Mouse (Mus musculus): Measurements from ENCODE around the gene Eif4a1.

Eif4a1 gene

DNA sequence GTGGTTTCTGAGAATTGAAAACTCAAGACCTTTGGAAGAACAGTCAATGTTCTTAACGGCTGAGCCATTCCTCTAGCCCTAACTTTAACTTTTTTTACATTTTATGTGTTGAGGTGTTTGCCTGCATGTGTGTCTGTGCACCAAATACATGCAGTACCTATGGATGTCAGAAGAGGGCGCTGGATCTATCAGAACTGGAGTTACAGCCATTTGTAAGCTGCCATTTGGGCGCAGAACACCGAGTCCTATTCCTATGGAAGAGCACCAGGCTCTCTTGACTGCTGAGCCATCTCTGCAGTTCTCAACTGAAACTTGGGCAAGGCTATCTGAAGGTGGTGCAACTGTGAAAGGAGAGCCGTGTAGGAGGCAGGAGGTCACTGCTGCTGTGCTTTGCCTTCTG, 26.4 kb upstream of the Eif4a1 start:
- no peak for DNase-seq

DNA sequence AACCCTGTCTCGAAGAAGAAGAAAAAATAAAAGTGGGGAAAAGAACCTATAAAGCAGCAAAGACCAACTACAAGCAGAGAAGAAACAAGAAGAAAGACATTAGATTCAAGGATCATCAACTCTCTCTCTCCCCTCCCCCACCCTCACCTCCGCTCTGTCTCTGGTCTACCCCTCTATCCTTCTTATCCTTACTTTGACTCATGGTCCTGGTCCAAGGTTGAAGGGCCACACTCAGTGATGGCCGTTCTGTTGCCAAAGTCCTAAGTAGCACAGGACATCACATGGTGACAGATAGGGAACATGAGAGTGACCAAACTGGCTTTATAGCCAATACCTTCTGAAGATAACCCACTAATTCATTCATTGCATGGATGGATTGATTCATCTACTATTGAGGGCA, 25.2 kb upstream of the Eif4a1 start:
- DNase-seq, result no peak

DNA sequence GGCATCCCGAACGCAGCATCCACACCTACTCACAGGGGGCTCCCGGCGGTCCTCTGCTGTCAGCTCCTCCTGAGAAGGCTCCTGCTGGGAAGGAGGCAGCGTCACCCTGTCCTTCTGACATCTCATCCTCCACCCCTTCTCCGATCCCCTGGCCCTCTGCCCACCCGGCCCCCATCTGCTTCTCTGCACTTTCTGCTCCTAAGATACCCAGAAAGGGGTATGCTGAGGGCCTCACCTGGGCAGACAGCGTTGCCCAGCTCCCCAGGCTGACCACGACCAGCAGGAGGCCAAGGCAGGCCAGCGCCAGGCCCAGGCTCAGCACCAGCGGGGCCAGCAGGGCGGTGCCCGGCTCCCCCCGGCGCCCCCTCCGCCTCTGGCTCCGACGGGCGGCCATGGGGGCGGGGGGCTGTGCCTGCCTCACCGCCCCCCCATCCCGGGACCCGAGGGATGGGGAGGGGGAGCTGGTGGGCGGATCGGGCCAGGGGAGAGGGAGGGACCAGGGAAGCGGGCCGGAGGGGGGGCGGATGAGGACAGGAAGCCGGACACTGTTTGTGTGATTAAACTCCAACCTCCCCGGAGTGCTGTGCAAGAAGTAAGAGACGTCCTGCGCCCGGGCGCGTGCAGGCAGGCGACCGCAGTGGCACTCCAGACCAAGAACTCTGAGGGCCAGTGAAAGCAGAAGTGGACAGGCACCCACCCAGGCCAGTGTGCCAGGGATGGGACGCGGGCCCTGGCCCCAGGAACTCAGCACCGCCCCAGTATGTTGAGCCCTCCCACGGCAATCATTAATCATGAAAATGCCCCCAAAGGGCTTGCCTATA, 23.3 kb upstream of the Eif4a1 start, which contains the start of the genes Tnfsf12 and Tnfsfm13:
TSS of gene Tnfsf12 (minus strand) at position 489 of the 821 bp plus-strand sequence.
TSS of gene Tnfsfm13 (minus strand) at position 738 of the 821 bp plus-strand sequence.
- peak; percentile 63 to 71 for DNase-seq

DNA sequence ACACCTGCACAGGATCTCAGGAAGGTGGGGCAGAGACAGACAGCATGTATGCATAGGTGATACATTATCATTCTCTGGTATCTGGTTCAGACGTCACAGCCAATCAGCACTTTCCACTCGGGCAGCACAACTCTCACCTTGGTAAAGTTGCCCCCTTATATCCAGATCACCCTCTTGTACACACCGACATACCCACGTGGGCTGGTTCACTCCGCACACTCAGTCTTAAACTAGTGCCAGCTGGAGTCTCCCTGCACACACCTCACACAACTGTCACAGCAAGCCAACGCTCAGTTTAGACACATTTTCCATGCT, 22.8 kb upstream of the Eif4a1 start:
- no peak for DNase-seq

DNA sequence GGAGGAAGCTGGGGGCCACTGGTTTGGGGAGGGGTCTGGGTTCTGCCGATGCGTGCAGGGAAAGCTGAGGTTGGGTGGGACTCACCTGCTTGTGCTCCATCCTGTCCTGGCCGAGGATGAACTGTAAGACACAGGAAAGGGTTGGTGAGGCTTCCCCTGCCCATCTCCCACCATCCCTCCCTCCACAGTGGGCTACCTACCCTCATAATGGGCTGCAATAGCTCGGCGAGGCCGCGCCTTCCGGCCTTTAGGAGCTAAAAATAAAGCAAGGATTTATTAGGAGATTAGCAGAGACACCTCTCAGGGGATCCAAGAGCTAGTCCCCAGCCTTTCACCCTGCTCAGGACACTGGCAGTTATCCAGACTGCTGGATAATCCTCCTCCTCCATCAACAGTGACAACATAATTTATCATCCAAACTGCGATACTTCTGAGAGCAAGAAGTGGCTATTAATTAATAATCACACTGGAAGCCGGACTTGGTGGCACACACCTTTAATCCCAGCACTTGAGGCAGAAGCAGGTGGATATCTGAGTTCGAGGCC, 21.3 kb upstream of the Eif4a1 start:
- DNase-seq, result no peak

DNA sequence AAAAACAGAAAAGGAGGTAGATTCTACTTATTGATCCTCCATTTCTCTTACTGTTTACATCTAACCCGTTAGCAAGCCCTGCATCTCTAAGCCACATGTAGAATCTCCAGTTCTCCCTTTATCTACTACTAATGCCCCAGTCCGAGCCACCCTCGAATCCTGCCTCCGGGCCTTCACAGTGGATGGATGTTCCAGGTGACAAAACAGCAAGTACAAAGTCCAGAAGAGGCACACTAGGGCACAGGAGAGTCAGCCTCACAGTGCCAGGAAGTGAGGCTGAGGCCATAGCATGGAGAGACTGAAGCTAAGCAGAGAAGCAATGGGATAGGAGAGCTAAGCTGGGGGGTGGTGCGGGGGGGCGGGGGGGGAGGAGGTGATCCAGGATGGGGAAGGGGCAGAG, 20.6 kb upstream of the Eif4a1 start:
- DNase-seq, result no peak

DNA sequence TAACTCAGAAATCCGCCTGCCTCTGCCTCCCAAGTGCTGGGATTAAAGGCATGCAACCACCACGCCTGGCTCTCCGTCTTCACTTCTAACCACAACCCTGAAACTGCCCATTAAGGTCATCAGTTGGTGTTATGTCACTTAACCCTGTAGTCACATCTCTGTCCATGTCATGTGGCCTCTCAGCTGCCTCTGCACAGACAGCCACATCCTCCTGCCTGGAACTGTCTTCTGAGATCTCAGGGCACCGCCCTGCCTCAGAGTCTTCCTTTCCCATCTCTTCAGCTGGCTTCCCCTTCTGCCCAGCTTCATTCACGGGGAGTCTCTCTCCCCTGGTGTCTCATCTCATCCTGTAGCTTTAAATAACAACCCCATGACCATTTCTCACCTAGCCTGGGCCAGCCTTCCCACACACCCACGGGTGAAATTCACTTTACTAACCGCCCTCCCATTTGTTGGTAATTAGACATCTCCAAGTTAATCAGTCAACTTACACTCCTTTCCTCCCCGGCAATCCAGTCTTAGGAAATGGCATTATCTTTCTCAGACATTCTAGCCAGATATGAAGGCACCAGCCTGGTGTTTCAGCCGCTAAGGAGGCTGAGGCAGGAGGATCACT, 20.1 kb upstream of the Eif4a1 start:
- no peak for DNase-seq

DNA sequence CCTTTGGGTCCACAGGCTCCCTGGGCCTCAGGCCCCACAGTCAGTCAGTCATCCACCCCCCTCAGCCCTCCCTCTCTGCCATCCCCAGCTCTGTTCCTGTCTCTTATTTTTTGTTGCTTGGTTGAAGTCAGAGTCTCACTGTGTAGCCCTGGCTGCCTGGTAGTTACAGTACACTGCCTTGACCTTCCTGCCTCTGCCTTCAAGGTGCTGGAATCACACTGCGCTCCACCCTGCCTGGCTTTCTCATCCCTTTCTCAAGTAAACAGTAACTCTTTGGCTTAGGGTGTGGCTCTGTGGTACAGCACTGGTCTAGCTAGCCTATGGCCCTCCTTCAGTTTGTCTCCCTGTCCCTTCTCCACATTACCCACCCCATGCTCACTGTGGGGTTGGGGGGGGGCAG, 17.7 kb upstream of the Eif4a1 start:
- DNase-seq, result no peak

DNA sequence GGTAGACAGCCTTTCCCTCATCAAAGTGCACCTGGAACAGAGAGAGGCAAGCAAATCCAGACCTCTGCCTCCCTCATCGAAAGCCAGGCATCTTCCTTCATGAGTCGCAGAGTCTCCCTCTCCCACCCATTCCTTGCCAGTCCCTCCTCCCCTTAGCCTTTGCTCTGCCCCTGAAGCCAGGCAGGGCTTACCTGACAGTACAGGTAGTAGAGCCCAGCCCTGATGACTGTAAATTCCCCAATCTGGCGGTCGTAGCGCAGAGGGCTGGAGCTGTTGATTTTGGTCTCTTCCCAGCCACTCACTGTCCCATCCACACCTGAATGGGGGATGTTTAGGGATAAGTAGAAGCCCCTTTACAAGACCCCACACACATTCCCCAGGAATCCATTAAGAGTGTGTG, 14.8 kb upstream of the Eif4a1 start:
- DNase-seq, result no peak

DNA sequence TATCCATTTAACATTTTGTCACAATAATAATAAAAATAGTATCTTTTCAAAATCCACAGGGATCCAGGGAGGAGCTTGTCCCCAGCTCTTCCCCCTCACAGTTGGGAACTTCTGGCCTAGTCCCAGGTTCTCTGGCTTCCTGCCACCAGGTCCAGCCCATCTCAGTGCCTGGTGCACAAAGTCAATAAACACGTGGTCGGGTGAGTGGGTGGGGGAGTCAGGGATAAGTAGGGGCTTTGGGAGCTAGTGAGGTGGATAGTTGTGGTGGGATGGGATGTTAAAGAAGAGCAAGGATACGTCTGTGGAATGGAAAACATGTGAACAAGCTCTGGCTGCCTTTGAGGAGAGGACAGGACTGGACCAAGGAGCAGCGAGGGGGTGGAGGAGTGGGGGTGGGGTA, 14.2 kb upstream of the Eif4a1 start:
- peak; percentile 70 to 77 for DNase-seq

DNA sequence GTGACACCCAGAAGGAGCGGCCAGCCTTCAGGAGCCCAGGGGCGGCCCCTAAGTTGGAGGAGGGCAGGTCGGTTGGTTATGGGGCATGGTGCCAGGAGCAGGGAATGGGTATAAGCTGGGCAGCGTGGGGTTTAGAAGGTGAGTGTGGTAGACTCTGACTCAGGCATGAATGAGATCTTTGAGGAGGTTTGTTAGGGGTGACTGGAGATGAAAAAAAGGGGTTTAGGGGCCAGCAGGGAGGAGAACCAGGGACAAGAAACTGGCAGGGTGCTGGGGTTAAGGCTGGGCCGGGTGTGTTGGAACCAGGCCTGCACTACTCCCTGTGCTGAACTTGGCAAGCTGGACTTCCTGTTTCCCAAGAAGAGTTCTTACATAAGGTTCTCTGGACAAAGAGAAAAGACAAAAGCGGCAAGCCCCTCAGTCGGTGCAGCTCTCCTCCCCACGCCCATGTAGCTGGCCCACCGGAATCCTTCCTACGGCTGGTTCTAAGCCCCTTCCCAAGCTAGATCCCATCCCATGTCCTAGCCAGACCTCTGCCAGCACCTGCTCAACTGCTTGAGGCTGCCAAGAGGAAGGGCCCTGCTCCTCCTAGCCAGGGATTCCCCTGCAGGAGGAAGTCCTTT, 13.4 kb upstream of the Eif4a1 start, which contains the start of gene Tnfsf13:
TSS of gene Tnfsf13 (minus strand) at position 259 of the 623 bp plus-strand sequence.
- peak; percentile 83 for DNase-seq

DNA sequence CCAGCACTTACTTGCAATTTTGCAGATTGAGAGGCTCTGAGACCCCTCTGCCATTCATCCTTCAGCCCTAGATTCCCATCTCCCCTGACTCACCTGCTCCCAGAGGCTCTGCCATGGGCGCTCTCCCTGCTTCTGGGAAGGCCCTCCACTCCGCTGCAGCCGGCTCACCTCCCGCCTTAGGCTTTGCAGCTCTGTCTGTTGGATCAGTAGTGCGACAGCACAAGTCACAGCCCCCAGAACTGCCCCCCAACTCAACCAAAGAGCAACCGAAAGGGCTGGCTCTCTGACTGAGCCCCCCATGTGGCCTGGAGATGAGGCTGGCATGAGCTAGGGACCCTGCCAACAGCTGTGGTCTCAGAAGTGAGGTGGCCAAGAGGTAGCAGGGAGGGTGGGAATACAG, 12.7 kb upstream of the Eif4a1 start:
- peak; percentile 26 to 50 for DNase-seq

DNA sequence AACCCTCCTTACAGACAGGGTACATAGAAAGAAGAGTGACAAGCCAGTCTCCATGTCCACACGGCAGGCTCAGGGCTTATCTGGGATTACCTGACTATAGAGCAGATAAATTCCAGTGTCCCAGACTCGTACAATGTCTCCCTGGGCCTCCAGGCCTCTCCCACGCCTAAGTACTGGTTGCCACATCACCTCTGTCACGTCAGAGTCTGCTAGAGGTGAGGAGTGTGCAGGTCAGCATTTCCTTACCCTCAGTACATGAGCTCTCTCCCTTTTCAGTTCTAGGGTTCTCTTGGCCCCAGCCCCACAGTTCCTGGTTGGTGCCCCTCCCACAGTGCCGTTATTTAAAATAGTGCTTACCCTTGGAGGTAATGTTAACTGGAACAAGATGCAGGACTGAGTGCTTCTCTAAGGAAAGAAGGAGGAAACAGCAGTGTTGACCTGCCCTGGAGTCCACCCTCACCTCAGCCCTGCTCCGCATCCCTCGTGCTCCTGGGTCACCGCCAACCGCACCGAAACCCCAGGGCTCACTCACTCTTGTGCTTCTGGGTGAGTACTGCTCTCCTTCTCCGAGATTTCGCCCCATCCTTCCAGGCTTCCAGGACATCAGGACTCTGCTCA, 12.0 kb upstream of the Eif4a1 start:
- DNase-seq, result peak in 1 of 2 experiments; percentile 40

DNA sequence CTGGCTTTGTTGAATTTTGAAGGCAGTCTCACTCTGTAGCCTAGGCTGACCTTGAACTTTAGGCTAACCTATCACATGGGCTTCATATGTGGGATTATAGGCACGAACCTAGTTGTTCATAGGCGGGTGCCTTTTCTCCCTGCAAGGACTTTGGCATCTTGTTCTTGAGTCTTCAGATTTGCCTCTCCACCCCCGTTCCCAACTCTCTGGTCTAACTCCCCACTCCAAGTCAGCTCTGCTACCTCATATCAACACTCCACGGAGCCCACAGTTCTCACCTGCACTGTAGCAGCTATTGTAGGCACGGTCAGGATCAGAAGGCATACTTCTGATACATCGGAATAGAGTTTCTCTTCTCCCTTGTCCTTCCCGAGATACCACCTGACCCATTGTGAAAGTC, 11.4 kb upstream of the Eif4a1 start:
- DNase-seq, result no peak

DNA sequence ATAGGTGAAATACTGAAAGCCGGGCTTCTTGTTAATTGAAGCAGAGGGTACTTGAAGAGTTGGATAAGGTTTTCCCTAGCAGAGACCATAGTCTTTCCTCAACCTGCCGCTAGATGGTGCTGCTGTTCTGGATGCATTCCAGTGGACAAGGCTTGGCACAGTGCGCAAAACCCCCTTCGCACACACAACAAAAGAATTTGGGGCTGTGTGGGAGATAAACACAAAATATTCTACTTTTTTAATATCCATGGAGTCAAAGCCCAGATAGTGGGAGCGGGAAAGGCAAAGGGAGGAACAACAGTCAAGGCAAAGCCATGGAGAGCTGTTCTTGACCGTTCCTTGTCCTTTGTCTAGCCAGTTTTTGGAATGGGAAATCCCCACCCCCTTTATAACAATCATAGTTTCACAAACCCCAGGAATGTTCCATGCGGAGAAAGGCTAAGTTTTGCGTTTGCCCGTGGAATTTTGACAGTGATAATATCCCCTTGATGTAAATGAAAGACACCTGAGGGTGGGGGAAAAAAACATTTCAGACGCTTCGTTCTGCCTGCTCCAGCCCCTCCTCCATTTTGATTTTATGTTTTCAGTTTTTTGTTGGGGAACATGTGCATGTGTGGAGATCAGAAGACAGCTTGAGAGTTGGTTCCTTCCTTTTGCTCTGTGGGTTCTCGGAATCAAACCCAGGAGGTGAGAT, 10.8 kb upstream of the Eif4a1 start:
- peak; percentile 87 to 92 for DNase-seq

DNA sequence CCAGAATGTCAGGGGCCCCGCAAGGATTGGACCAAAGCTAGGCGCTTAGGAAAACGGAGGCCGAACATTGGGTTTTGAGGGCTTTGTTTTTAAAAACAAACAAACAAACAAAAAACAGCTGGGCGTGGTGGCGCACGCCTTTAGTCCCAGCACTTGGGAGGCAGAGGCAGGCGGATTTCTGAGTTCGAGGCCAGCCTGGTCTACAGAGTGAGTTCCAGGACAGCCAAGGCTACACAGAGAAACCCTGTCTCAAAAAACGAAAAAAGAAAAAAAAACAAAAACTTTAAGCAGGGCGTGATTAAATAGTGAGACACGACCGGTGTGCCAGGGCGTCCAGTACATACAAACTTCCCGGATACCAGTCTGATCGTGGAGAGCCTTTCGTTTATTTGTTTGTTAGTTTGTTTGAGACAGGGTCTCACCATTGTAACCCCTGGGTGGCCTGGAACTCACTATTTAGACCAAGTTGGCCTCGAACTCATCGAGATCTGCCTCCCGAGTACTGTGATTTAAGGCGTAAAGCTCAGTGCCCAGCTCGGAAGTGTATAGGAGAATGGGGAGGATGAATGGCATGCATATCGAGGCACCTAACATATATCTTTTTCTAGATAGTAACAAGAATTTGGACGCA, 10.1 kb upstream of the Eif4a1 start:
- DNase-seq, result peak in 1 of 2 experiments; percentile 22

DNA sequence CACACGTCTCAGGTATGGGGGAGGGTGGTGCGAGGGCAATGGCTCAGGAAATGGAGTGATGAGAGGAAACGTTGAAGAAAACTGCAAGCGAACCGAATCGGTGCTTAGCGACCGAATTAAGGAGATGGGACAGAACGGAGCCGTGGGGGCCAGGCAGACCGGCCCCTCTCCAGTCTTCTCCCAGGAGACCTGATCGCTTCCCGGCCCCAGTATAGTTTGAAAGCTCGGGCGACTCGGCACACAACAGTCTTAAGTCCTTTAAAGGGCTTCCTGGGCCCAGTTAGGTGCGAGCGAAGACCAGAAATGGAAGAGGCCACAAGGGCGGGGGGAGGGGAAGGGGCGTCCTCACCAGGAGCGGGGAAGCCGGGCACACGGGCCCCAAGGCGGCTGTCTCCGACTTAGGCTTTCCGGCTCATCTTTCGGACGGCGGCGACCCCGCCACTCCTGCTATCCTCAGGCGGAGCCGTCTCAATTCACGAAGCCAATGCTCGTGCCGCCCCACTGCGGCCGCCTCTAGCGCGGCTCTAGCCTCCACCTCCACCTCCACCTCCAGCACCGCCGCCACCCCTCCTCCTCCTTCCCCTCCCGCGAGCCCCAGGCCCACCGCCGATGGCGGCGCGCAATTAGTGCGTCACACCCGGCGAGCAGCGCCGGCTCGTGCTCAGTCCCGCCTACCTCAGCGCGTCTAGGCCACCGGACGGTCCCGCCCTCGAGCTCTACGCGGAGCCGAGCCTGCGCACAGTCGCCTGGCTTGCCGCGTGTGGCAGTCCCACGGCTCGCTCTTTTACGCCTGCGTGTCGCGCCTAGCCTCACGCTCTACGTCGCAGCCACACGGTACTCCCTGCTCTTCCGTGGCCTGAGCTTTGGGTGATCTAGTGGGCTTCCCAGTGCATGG, 9.3 kb upstream of the Eif4a1 start, which contains the start of gene Senp3:
TSS of gene Senp3 (minus strand) at position 771 of the 895 bp plus-strand sequence.
- DNase-seq, result peak; percentile 97 to 98

DNA sequence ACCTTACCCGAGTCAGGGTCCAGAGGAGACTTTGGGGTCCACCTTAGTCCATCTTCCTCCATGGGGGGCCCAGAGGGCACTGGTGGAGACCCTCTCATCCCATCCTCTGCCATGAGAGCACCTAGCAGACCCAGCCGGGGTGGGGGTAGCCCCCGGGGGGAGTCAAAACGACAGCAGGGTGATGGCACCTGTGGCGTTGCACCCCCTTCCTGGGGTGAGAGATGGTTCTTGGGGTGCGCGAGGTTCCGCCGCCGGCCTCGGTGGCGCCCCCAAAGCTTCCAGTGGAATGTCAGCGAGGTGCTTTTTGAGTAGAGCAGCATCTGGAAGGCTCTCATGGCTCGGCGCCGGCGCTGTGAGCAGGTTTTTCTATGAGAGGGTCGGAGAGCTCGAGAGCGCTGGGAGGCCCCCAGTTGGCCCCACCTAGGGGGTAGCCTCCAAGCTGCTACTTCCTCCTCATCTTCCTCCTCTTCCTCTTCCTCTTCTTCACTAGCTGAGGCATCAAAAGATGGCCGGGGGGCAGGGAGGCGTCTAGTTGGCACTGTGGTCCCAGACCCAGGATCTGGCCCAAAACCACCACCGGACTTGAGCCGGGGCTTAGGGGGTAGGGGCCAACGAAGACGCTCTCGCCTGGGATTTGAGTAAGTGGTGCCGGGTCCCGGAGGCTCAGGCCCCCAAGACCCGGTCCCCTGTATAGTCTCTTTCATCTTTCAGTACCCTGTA, 8.1 kb upstream of the Eif4a1 start:
- no peak for DNase-seq

DNA sequence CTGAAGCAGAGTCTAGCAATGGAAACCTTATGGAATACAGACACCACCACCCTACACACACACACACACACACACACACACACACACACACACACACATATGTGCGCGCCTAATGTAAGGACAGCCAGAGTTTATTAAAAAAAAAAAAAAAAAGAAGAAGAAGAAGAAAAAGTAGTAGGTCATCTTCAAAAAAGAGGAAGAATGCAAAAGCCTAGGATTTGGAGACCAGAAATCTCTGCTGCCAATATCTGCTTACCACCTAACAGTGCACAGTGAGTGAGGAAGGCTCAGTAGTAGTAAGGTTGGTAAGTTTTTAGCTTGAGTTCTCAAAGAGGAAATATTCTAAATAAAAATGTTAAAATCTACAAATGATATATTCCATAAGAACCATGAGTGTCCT, 6.9 kb upstream of the Eif4a1 start:
- no peak for DNase-seq

DNA sequence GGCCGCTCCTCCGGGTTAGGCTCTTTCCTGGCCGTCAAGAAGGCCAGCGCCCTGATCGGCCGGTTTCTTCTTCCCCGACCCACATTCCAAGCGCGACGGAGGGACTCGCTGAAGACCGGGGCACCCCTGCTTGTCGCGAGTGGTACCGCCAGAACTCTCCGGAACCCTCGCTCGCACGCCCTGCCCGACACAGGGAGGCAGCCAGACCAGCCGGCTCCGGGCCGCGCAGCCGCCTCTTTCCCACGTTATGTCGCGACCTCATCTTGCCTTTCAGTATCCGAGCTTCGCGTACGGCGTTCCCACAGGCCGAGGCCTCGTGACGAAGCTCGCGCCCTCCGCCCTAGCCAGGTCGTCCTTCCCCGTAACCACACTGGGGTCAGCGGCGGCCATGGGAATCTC, 498 bp downstream of the Eif4a1 start:
- DNase-seq, result no peak

Data from cerebellum, adult 18-20 months (tissue).